Mouse (Mus musculus) lung, embryonic 14.5 days (tissue): ENCODE measurements around the gene Rfpl4. TPM values are rescaled to one million over a fixed set of nuclear protein-coding genes. Genes with fewer than 3 reads are reported as not detected.
"Not testable (repeated sequence)": the region's sequence is repeated elsewhere in the genome, so short reads cannot be mapped to it uniquely, and the experiment has no call there.

Experiments
- ATAC-seq: fragments of 200-750 bp; cut with Nextera tagmentation; 2 replicates; pipeline ENCODE4 v1.8.0; 2017; ENCODE audit warnings: mild to moderate bottlenecking, moderate TSS enrichment, moderate library complexity; ENCODE audit not compliant: insufficient read depth
- DNase-seq: peaks from one replicate; pipeline ENCODE4 v3.0.0-alpha.2; 2015
- H3K27ac ChIP-seq: fragments of 300-500 bp; sonication (generic); 2 replicates; pipeline ENCODE4 v1.5.1; 2014; ENCODE audit warnings: low read depth, mild to moderate bottlenecking, moderate library complexity
- H3K27me3 ChIP-seq: fragments of 300-500 bp; sonication (generic); 2 replicates; pipeline ENCODE4 v1.6.1; 2014; ENCODE audit warnings: low read length, control low read depth; ENCODE audit not compliant: insufficient read depth
- H3K36me3 ChIP-seq: fragments of 300-500 bp; sonication (generic); 2 replicates; pipeline ENCODE4 v1.6.1; 2014; ENCODE audit warnings: control low read depth; ENCODE audit not compliant: insufficient read depth
- H3K4me1 ChIP-seq: fragments of 300-500 bp; sonication (generic); 2 replicates; pipeline ENCODE4 v1.6.1; 2014; ENCODE audit warnings: antibody characterized with exemption, control low read depth; ENCODE audit not compliant: insufficient read depth
- H3K4me2 ChIP-seq: fragments of 300-500 bp; sonication (generic); 2 replicates; pipeline ENCODE4 v1.6.1; 2014; ENCODE audit warnings: mild to moderate bottlenecking
- H3K4me3 ChIP-seq: fragments of 300-500 bp; sonication (generic); 2 replicates; pipeline ENCODE4 v1.5.1; 2014; ENCODE audit warnings: low read depth, low read length
- H3K9ac ChIP-seq: fragments of 300-500 bp; sonication (generic); 2 replicates; pipeline ENCODE4 v1.6.1; 2014
- H3K9me3 ChIP-seq: fragments of 300-500 bp; sonication (generic); 2 replicates; pipeline ENCODE4 v1.6.1; 2016; ENCODE audit warnings: low read depth, low read length, control low read depth
- CTCF ChIP-seq: IDR thresholded peaks from 2 replicates; pipeline ENCODE4 v1.5.1; 2016; ENCODE audit warnings: antibody characterized with exemption, low read depth
- WGBS: fragments of 180-500 bp; shearing (Covaris S2); extraction: QIAGEN DNeasy Blood & Tissue Kit; methylation state at CpG from one replicate; pipeline ENCODE4 v1.1.7; 2014; 5-methylcytosine and 5-hydroxymethylcytosine counted together
- polyA plus RNA-seq: library from polyadenylated mRNA; unstranded; fragments of >200 nt; fragmentation: Nextera tagmentation; extraction: Ambion mirVana; gene quantifications from 2 replicates; pipeline ENCODE4 v1.2.1, GENCODE M21; 2014

The Rfpl4 gene
- polyA plus RNA-seq, 1 experiment from 2014 or later: not detected

DNA sequence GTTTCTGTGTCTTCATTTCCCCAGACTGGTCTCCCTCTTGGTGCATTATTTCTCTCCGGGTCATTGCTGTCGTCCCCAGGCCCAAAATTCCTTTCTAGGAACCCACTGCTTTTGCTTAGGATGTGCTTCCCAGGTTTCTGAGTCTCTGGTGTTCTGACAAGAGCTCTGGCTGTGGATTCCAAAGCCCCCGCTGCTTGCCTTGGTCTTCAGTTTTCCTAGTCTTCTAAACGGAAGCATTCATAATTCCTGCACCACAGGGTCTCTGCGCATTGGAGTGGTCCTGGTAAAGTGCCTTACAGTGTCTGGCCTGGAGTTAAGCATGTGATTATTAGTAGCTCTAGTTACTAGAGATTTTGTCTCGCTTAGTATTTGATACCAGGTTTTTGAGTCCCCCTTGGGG is 35.9 kb downstream of the Rfpl4 start:
- H3K9me3 ChIP-seq: no peaks in the 10 kb centered on the region
- ATAC-seq: no peak
- H3K27me3 ChIP-seq: no peaks in the 10 kb centered on the region
- H3K4me2 ChIP-seq: peak overlapping the region; percentile 87
- WGBS: 12% methylated on average over 6 of the region's 6 CpGs
- H3K36me3 ChIP-seq: peaks cover 63% of the 10 kb centered on the region
- peak overlapping the region; percentile 95 for H3K9ac ChIP-seq
- peak overlapping the region; percentile 98 for H3K4me3 ChIP-seq
- peak overlapping the region; percentile 95 for H3K27ac ChIP-seq
- DNase-seq: no peak
- H3K4me1 ChIP-seq: no peaks in the 10 kb centered on the region
- TF ChIP-seq CTCF: no peak

- WGBS: under 1% methylated on average over 81 of the region's 81 CpGs
Observed at GRCm38 (mm10) chr7:5080010-5080751, 36.6 kb downstream of the Rfpl4 start, which contains the start of gene Epn1. Gene Epn1, plus strand, starts transcription at chr7:5080235.

GRCm38 (mm10) chr7:5079365-5080009 is 37.3 kb downstream of the Rfpl4 start:
- Histone ChIP-seq H3K36me3 (peaks cover 63% of the 10 kb centered on the region), H3K4me2 (peak overlapping the region; percentile 87), H3K4me3 (peak overlapping the region; percentile 98), H3K9ac (peak overlapping the region; percentile 29; the same call in 1 of the 2 replicates), H3K27ac (peak overlapping the region; percentile 95)
- not testable (repeated sequence) for H3K27me3 ChIP-seq, DNase-seq, H3K9me3 ChIP-seq, H3K4me1 ChIP-seq
- peak; percentile 39 for ATAC-seq
- 41% methylated on average over 10 of the region's 13 CpGs for WGBS

More at GRCm38 (mm10) chr7:5080010-5080751, 36.6 kb downstream of the Rfpl4 start, which contains the start of gene Epn1:
- Histone ChIP-seq H3K9ac (peak within 1 kb of the TSS; percentile 95), H3K4me3 (peak within 1 kb of the TSS; percentile 98), H3K9me3 (no peaks in the 10 kb centered on the region), H3K4me1 (no peaks in the 10 kb centered on the region), H3K27me3 (no peaks in the 10 kb centered on the region), H3K4me2 (peak within 1 kb of the TSS; percentile 87), H3K27ac (peak within 1 kb of the TSS; percentile 95), H3K36me3 (peaks cover 62% of the 10 kb centered on the region)
- no peak for TF ChIP-seq CTCF
- DNase-seq (peak; percentile 99), ATAC-seq (peak; percentile 98)

GRCm38 (mm10) chr7:5076931-5077330 is 39.8 kb downstream of the Rfpl4 start:
- Histone ChIP-seq H3K9ac (no peak overlapping the region), H3K9me3 (no peaks in the 10 kb centered on the region), H3K36me3 (peaks cover 70% of the 10 kb centered on the region), H3K4me1 (no peaks in the 10 kb centered on the region), H3K27ac (no peak overlapping the region), H3K4me3 (no peak overlapping the region), H3K27me3 (no peaks in the 10 kb centered on the region), H3K4me2 (no peak overlapping the region)
- no peak for TF ChIP-seq CTCF
- no peak for DNase-seq
- WGBS: 75% methylated on average over 2 of the region's 2 CpGs
- ATAC-seq: no peak

- DNase-seq (no peak), ATAC-seq (no peak)
- Histone ChIP-seq H3K27me3 (no peaks in the 10 kb centered on the region), H3K9ac (no peak overlapping the region), H3K4me2 (no peak overlapping the region), H3K4me3 (no peak overlapping the region), H3K4me1 (no peaks in the 10 kb centered on the region), H3K27ac (no peak overlapping the region), H3K36me3 (peaks cover 87% of the 10 kb centered on the region), H3K9me3 (no peaks in the 10 kb centered on the region)
- WGBS: 90% methylated on average over 5 of the region's 5 CpGs
- TF ChIP-seq CTCF: no peak
Observed at GRCm38 (mm10) chr7:5074984-5075383, 41.8 kb downstream of the Rfpl4 start.

DNA sequence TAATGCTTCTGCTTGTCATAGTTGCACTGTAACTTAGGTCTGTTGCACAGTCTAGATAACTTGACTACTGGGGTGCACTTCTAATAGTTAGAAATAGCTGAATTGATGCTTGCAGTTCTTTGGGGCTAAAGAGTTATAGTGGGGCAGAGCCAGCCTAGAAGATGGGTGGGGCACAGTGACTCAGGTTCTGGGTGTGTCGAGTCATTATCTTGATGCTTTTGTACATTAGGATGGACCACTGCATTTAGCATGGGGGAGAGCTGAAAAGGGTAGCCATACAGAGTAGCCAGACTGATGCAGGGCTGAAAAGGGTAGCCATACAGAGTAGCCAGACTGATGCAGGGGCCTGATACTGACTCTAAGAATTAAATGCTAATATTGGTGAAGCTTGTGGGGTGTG is 43.2 kb downstream of the Rfpl4 start:
- TF ChIP-seq CTCF: no peak
- no peak overlapping the region for H3K9ac ChIP-seq
- no peaks in the 10 kb centered on the region for H3K4me1 ChIP-seq
- H3K4me3 ChIP-seq: no peak overlapping the region
- H3K36me3 ChIP-seq: peaks cover 93% of the 10 kb centered on the region
- WGBS: 88% methylated on average over 1 of the region's 1 CpGs
- DNase-seq (no peak), ATAC-seq (no peak)
- no peaks in the 10 kb centered on the region for H3K27me3 ChIP-seq
- no peak overlapping the region for H3K27ac ChIP-seq
- H3K4me2 ChIP-seq: no peak overlapping the region
- H3K9me3 ChIP-seq: no peaks in the 10 kb centered on the region

GRCm38 (mm10) chr7:5064886-5065285 is 51.9 kb downstream of the Rfpl4 start:
- DNase-seq: no peak
- H3K9me3 ChIP-seq: no peaks in the 10 kb centered on the region
- H3K27me3 ChIP-seq: no peaks in the 10 kb centered on the region
- no peak for TF ChIP-seq CTCF
- H3K4me3 ChIP-seq: no peak overlapping the region
- H3K9ac ChIP-seq: no peak overlapping the region
- 92% methylated on average over 6 of the region's 6 CpGs for WGBS
- no peak for ATAC-seq
- no peak overlapping the region for H3K4me2 ChIP-seq
- no peak overlapping the region for H3K27ac ChIP-seq
- H3K4me1 ChIP-seq: 0 out of 2 replicates have a peak, but pooled peaks cover 2% of the 10 kb centered on the region
- H3K36me3 ChIP-seq: peaks cover 44% of the 10 kb centered on the region
